Mouse (Mus musculus): Measurements from ENCODE around the gene 2300003K06Rik. TPM values are rescaled to one million over a fixed set of nuclear protein-coding genes. Genes with fewer than 3 reads are reported as not detected.
"Not testable (repeated sequence)": the region's sequence is repeated elsewhere in the genome, so short reads cannot be mapped to it uniquely, and the experiment has no call there.

2300003K06Rik gene
- polyA plus RNA-seq (2012; rRNA removed): not detected in 2 replicates

DNA sequence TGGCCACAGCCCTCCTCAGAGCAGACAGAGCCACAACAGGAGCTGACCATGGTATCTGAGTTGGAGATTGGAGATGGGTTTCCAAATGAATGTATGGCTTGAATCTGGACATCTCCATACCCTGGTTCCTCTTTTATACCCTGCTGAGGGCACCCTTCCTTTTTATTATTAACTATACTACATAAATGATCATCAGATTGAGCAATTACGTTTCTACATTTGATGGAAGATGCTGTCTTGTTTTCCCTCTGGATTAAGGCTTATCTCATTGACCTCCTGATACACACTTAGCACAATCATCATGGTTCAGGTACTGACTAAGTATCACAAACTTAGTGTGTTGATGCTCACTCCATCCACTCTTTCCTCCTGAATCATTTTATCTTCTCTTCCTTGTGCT, at the start of gene 2300003K06Rik:
Gene 2300003K06Rik, minus strand, starts transcription at position 101 of the 400 bp plus-strand sequence.
- TF ChIP-seq CTCF (IDR thresholded peaks at IDR 0.05; ENCODE audit: borderline replicate concordance, insufficient read depth, low read depth, low read length): no peak
- no peak for TF ChIP-seq POLR2A (IDR thresholded peaks at IDR 0.05; ENCODE audit: borderline replicate concordance, insufficient read depth, low read length)
- no peak for DNase-seq
- Histone ChIP-seq H3K27ac (ENCODE audit: insufficient read depth, low read length) (no peak within 1 kb of the TSS), H3K4me1 (ENCODE audit: control insufficient read depth, insufficient read depth, low read length) (no peaks in the 10 kb centered on the region), H3K27me3 (ENCODE audit: control insufficient read depth, insufficient read depth, low read length) (no peaks in the 10 kb centered on the region), H3K4me3 (replicated peaks; ENCODE audit: insufficient read depth, low read depth, low read length) (no peak within 1 kb of the TSS)
- WGBS: 73% methylated on average over 1 of the region's 1 CpGs

DNA sequence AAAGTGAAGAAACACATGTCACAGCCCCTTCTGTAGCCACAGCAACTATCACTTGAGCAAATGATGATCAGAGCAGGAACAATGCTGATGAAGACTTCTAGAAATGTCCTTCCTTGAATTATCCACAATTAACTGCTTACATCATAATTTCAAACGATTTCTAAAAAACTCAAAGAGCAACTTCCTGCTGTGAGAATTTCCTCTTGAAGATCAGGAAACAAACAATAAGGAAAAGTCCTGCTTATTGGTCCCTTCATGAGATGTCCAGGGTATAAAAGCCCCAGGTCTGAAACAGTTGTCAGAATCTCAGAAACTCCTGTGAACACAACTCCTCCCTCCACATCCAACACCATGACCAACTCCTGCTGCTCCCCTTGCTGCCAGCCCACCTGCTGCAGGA, 41.0 kb upstream of the 2300003K06Rik start, which contains the start of gene Gm11567:
Gene Gm11567, plus strand, starts transcription at position 301 of the 400 bp plus-strand sequence.
- not testable (repeated sequence) for DNase-seq; H3K4me1 ChIP-seq (ENCODE audit: control insufficient read depth, insufficient read depth, low read length); H3K27ac ChIP-seq (ENCODE audit: insufficient read depth, low read length); H3K27me3 ChIP-seq (ENCODE audit: control insufficient read depth, insufficient read depth, low read length); H3K4me3 ChIP-seq (replicated peaks; ENCODE audit: insufficient read depth, low read depth, low read length)
- WGBS: 37% methylated on average over 1 of the region's 1 CpGs

DNA sequence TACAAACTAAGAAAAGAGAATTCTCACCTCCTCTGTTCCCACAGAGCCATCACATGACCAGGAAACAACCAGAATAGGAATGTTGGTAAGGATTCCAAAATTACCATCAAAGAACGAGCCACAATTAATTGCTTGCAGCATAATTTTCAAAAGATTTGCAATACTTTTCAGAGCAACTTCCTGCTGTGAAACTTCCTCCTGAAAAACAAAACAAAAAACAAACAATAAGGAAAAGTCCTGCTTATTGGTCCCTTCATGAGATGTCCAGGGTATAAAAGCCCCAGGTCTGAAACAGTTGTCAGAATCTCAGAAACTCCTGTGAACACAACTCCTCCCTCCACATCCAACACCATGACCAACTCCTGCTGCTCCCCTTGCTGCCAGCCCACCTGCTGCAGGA, 35.2 kb upstream of the 2300003K06Rik start, which contains the start of gene Krtap9-1:
Gene Krtap9-1, plus strand, starts transcription at position 301 of the 400 bp plus-strand sequence.
- H3K27ac ChIP-seq (ENCODE audit: insufficient read depth, low read length); H3K4me1 ChIP-seq (ENCODE audit: control insufficient read depth, insufficient read depth, low read length); H3K27me3 ChIP-seq (ENCODE audit: control insufficient read depth, insufficient read depth, low read length); DNase-seq; H3K4me3 ChIP-seq (replicated peaks; ENCODE audit: insufficient read depth, low read depth, low read length): not testable (repeated sequence)
- WGBS: 59% methylated on average over 1 of the region's 1 CpGs

DNA sequence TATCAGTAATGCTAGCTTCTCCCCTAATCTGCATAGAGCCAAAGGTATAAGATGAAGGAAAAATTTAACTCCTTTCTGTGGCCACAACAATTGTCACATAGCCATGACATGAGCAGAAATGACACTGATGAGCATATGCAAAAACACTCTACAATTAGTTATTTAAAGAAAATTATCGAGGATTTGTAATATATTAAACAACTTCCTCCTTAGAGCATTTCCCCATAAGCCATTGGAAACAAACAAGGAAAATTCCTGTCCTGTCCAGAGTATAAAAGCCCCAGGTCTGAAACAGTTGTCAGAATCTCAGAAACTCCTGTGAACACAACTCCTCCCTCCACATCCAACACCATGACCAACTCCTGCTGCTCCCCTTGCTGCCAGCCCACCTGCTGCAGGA, 26.3 kb upstream of the 2300003K06Rik start, which contains the start of gene Gm11559:
Gene Gm11559, plus strand, starts transcription at position 301 of the 400 bp plus-strand sequence.
- H3K27ac ChIP-seq (ENCODE audit: insufficient read depth, low read length); H3K27me3 ChIP-seq (ENCODE audit: control insufficient read depth, insufficient read depth, low read length); H3K4me1 ChIP-seq (ENCODE audit: control insufficient read depth, insufficient read depth, low read length); H3K4me3 ChIP-seq (replicated peaks; ENCODE audit: insufficient read depth, low read depth, low read length); DNase-seq: not testable (repeated sequence)
- 53% methylated on average over 1 of the region's 1 CpGs for WGBS

DNA sequence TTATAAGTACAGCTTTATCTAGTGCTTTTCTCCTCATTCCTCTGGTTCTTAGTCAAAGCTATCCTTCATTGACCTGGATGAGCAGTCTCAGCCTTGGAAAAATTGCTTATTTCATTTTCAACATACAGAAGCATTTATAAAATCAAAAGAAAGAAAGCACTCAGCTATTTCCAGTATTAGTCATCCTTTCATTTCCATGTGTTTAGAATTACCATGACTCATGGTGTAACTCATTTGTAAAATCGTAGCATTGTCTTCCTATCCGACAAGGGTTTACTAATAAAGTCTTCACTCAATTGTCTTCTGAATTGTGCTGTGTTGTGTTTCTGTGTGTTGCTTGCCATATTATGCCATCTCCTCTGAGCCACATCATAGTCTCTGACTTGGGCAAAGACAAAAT, 20.9 kb upstream of the 2300003K06Rik start:
- TF ChIP-seq POLR2A (IDR thresholded peaks at IDR 0.05; ENCODE audit: borderline replicate concordance, insufficient read depth, low read length) (no peak), CTCF (IDR thresholded peaks at IDR 0.05; ENCODE audit: borderline replicate concordance, insufficient read depth, low read depth, low read length) (no peak)
- Histone ChIP-seq H3K4me1 (ENCODE audit: control insufficient read depth, insufficient read depth, low read length) (no peaks in the 10 kb centered on the region), H3K27me3 (ENCODE audit: control insufficient read depth, insufficient read depth, low read length) (no peaks in the 10 kb centered on the region), H3K4me3 (replicated peaks; ENCODE audit: insufficient read depth, low read depth, low read length) (no peak overlapping the region), H3K27ac (ENCODE audit: insufficient read depth, low read length) (no peak overlapping the region)
- no peak for DNase-seq
- 81% methylated on average over 2 of the region's 2 CpGs for whole genome bisulfite sequencing

DNA sequence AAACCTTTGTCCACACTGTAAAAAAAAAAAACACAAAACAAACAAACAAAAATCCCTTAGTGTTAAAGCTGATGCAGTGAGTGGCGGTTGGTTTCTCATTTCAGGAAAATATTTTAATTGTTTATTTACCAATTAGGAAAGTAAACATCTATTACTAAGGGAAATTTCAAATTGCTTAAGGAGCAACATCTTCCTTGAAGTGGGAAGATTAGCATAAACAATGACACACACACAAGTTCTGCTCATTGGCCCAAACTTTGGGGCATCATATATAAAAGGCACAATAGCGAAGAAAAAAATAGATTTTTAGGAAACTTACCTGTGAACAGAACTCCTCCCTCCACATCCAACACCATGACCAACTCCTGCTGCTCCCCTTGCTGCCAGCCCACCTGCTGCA, 19.8 kb upstream of the 2300003K06Rik start, which contains the start of gene Gm11568:
Gene Gm11568, plus strand, starts transcription at position 301 of the 400 bp plus-strand sequence.
- no peak within 1 kb of the TSS for H3K4me3 ChIP-seq (replicated peaks; ENCODE audit: insufficient read depth, low read depth, low read length)
- WGBS: 93% methylated on average over 2 of the region's 2 CpGs
- TF ChIP-seq POLR2A (IDR thresholded peaks at IDR 0.05; ENCODE audit: borderline replicate concordance, insufficient read depth, low read length) (no peak), CTCF (IDR thresholded peaks at IDR 0.05; ENCODE audit: borderline replicate concordance, insufficient read depth, low read depth, low read length) (no peak)
- no peaks in the 10 kb centered on the region for H3K4me1 ChIP-seq (ENCODE audit: control insufficient read depth, insufficient read depth, low read length)
- no peak within 1 kb of the TSS for H3K27ac ChIP-seq (ENCODE audit: insufficient read depth, low read length)
- H3K27me3 ChIP-seq (ENCODE audit: control insufficient read depth, insufficient read depth, low read length): no peaks in the 10 kb centered on the region
- no peak for DNase-seq

DNA sequence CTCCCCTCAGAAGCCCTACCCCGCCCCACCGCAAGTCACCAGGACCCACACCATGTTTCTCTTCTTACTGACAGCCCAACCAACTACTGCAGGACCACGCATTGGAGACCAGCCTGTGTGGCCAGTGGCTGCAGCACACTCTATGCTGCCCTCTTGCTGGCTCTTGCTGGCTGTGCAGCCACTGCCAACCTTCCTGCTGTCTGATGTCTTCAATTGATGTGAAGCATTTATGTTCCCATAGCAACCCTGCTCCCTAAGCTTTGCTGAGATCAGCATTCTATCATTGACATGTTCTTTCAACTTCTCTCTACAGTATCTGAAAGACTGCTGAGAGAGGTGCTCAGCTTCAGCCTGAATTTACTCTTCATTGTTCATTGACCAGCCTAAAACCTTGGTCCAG, 16.3 kb upstream of the 2300003K06Rik start:
- no peak overlapping the region for H3K27ac ChIP-seq (ENCODE audit: insufficient read depth, low read length)
- WGBS: 64% methylated on average over 3 of the region's 3 CpGs
- no peaks in the 10 kb centered on the region for H3K4me1 ChIP-seq (ENCODE audit: control insufficient read depth, insufficient read depth, low read length)
- no peak for DNase-seq
- no peak for TF ChIP-seq POLR2A (IDR thresholded peaks at IDR 0.05; ENCODE audit: borderline replicate concordance, insufficient read depth, low read length)
- no peaks in the 10 kb centered on the region for H3K27me3 ChIP-seq (ENCODE audit: control insufficient read depth, insufficient read depth, low read length)
- H3K4me3 ChIP-seq (replicated peaks; ENCODE audit: insufficient read depth, low read depth, low read length): no peak overlapping the region

DNA sequence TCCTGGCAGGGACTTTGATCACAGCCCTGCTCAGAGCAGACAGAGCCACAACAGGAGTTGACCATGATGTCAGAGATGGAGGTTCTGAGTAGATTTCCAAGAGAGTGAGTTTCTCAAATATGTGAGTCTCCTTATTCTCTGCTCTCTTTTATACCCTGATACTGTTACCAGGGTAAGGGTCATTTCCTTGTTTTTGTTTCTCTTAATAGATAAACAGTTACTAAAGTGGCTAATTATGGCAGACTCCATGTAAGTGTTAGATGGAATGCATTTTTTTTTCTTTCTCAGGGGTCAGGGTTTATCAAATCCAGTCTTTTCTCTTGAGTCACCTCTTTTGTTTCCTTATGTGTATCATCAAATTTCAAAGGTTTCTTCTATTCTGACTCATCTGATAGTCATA, 13.6 kb upstream of the 2300003K06Rik start, which contains the start of gene Krtap4-16:
Gene Krtap4-16, minus strand, starts transcription at position 101 of the 400 bp plus-strand sequence.
- TF ChIP-seq CTCF (IDR thresholded peaks at IDR 0.05; ENCODE audit: borderline replicate concordance, insufficient read depth, low read depth, low read length) (no peak), POLR2A (IDR thresholded peaks at IDR 0.05; ENCODE audit: borderline replicate concordance, insufficient read depth, low read length) (no peak)
- H3K27ac ChIP-seq (ENCODE audit: insufficient read depth, low read length): no peak within 1 kb of the TSS
- H3K4me3 ChIP-seq (replicated peaks; ENCODE audit: insufficient read depth, low read depth, low read length): no peak within 1 kb of the TSS
- H3K4me1 ChIP-seq (ENCODE audit: control insufficient read depth, insufficient read depth, low read length): no peaks in the 10 kb centered on the region
- H3K27me3 ChIP-seq (ENCODE audit: control insufficient read depth, insufficient read depth, low read length): no peaks in the 10 kb centered on the region
- no peak for DNase-seq

DNA sequence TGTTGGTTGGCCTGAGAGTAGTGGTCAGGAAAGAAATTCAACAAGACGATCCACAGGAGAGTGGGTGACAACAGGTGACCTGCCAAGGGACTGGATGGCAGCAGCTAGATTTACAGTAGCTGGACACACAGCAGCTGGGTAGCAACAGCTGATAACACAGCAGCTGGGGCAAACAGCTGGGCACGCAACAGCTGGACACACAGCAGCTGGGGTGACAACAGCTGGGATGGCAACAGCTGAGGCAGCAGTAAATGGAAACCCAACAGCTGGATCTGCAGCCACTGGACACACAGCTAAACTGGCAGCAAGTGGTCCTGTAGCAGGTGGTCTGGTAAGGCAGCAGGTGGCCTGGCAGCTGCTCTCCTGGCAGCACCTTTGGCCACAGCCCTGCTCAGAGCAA, 8.9 kb upstream of the 2300003K06Rik start:
- no peaks in the 10 kb centered on the region for H3K27me3 ChIP-seq (ENCODE audit: control insufficient read depth, insufficient read depth, low read length)
- WGBS: 92% methylated on average over 2 of the region's 2 CpGs
- H3K4me3 ChIP-seq (replicated peaks; ENCODE audit: insufficient read depth, low read depth, low read length): no peak overlapping the region
- no peaks in the 10 kb centered on the region for H3K4me1 ChIP-seq (ENCODE audit: control insufficient read depth, insufficient read depth, low read length)
- TF ChIP-seq POLR2A (IDR thresholded peaks at IDR 0.05; ENCODE audit: borderline replicate concordance, insufficient read depth, low read length) (no peak), CTCF (IDR thresholded peaks at IDR 0.05; ENCODE audit: borderline replicate concordance, insufficient read depth, low read depth, low read length) (no peak)
- H3K27ac ChIP-seq (ENCODE audit: insufficient read depth, low read length): no peak overlapping the region
- no peak for DNase-seq
